ENCODE assay signal across 8 mouse cellular contexts in genomic region chr1:156674195-156675000, GRCm38 (mm10). TPM values are rescaled to one million over a fixed set of nuclear protein-coding genes. Genes with fewer than 3 reads are reported as not detected.
DNase-seq lines count a peak whose midpoint lies in the region; ATAC-seq and TF ChIP-seq lines count a peak whose summit lies in the region.

TSS of gene Tor3a (minus strand) at chr1:156674356.

- DNase-seq in adrenal gland, postnatal 36 days = peak; percentile 93 to 94
- DNase-seq in embryonic facial prominence, embryonic 14.5 days (ENCODE audit: low spot score) = peak; percentile 86
- DNase-seq in heart, embryonic 10.5 days (ENCODE audit: low spot score) = peak; percentile 84
- peak; percentile 76 for DNase-seq in liver, embryonic 11.5 days (ENCODE audit: low spot score)
- peak; percentile 66 to 82 for DNase-seq in spleen, postnatal 4 days (ENCODE audit: low spot score in 2 of 2)

- WGBS in embryonic facial prominence, embryonic 14.5 days = 8% methylated on average over 29 of the region's 37 CpGs
- WGBS in heart, embryonic 10.5 days = 8% methylated on average over 37 of the region's 37 CpGs
- WGBS in kidney, embryonic 14.5 days = 7% methylated on average over 37 of the region's 37 CpGs
- WGBS in liver, embryonic 11.5 days = 8% methylated on average over 37 of the region's 37 CpGs

- H3K27ac ChIP-seq in embryonic facial prominence, embryonic 14.5 days (replicated peaks; ENCODE audit: low read depth, low read length) = no peak within 1 kb of the TSS
- peak within 1 kb of the TSS; percentile 78 for H3K27ac ChIP-seq in heart, embryonic 10.5 days
- no peak within 1 kb of the TSS for H3K27ac ChIP-seq in kidney, embryonic 14.5 days (ENCODE audit: low read depth, low read length)
- H3K27ac ChIP-seq in liver, embryonic 11.5 days (ENCODE audit: low read depth, low read length) = no peak within 1 kb of the TSS

- no peaks in the 10 kb centered on the region for H3K79me2 ChIP-seq in C2C12 (ENCODE audit: control insufficient read depth, insufficient read depth)

- no peaks in the 10 kb centered on the region for H3K27me3 ChIP-seq in C2C12 (ENCODE audit: control insufficient read depth, insufficient read depth, insufficient read length)
- H3K27me3 ChIP-seq in embryonic facial prominence, embryonic 14.5 days (replicated peaks; ENCODE audit: control insufficient read depth, insufficient read depth, low read length) = 0 out of 2 replicates have a peak, but pooled peaks cover 4% of the 10 kb centered on the region
- H3K27me3 ChIP-seq in heart, embryonic 10.5 days (ENCODE audit: insufficient read depth, poor library complexity, severe bottlenecking) = 0 out of 2 replicates have a peak, but pooled peaks cover 7% of the 10 kb centered on the region
- H3K27me3 ChIP-seq in kidney, embryonic 14.5 days (ENCODE audit: control insufficient read depth, insufficient read depth, low read length) = no peaks in the 10 kb centered on the region
- no peaks in the 10 kb centered on the region for H3K27me3 ChIP-seq in liver, embryonic 11.5 days (replicated peaks; ENCODE audit: control insufficient read depth, insufficient read depth, low read length)

- no peaks in the 10 kb centered on the region for H3K9me3 ChIP-seq in embryonic facial prominence, embryonic 14.5 days (ENCODE audit: control insufficient read depth, low read length)
- no peaks in the 10 kb centered on the region for H3K9me3 ChIP-seq in heart, embryonic 10.5 days
- no peaks in the 10 kb centered on the region for H3K9me3 ChIP-seq in kidney, embryonic 14.5 days (ENCODE audit: control insufficient read depth, low read length)
- no peaks in the 10 kb centered on the region for H3K9me3 ChIP-seq in liver, embryonic 11.5 days (ENCODE audit: control insufficient read depth, low read length)

- peaks cover 2% of the 10 kb centered on the region for H3K79me3 ChIP-seq in C2C12 (ENCODE audit: low read depth)

- H3K4me3 ChIP-seq in C2C12 (ENCODE audit: insufficient read depth, poor library complexity, severe bottlenecking) = peak within 1 kb of the TSS; percentile 64
- peak within 1 kb of the TSS; percentile 64 for H3K4me3 ChIP-seq in embryonic facial prominence, embryonic 14.5 days (ENCODE audit: low read depth, low read length)
- H3K4me3 ChIP-seq in heart, embryonic 10.5 days = peak within 1 kb of the TSS; percentile 80
- peak within 1 kb of the TSS; percentile 60 for H3K4me3 ChIP-seq in kidney, embryonic 14.5 days (ENCODE audit: low read length)
- H3K4me3 ChIP-seq in liver, embryonic 11.5 days (ENCODE audit: low read depth, low read length) = peak within 1 kb of the TSS; percentile 66

- peaks cover 3% of the 10 kb centered on the region for H3K36me3 ChIP-seq in C2C12 (ENCODE audit: control insufficient read depth, insufficient read depth)
- H3K36me3 ChIP-seq in embryonic facial prominence, embryonic 14.5 days (ENCODE audit: control insufficient read depth, insufficient read depth, low read length) = no peaks in the 10 kb centered on the region
- H3K36me3 ChIP-seq in heart, embryonic 10.5 days = 0 out of 2 replicates have a peak, but pooled peaks cover under 1% of the 10 kb centered on the region
- H3K36me3 ChIP-seq in kidney, embryonic 14.5 days (ENCODE audit: control insufficient read depth, insufficient read depth, low read length) = peaks cover under 1% of the 10 kb centered on the region; the same call in 1 of the 2 replicates
- H3K36me3 ChIP-seq in liver, embryonic 11.5 days (ENCODE audit: control insufficient read depth, insufficient read depth, low read length) = no peaks in the 10 kb centered on the region

- peak; percentile 88 for ATAC-seq in embryonic facial prominence, embryonic 14.5 days (ENCODE audit: low read depth)
- ATAC-seq in kidney, embryonic 14.5 days (ENCODE audit: low FRiP score, low TSS enrichment) = peak; percentile 91
- peak; percentile 76 for ATAC-seq in liver, embryonic 11.5 days (replicated peaks; ENCODE audit: low FRiP score)
- ATAC-seq in monocyte, adult 5-6 weeks (replicated peaks; ENCODE audit: insufficient number of reproducible peaks, low FRiP score, low TSS enrichment, poor library complexity, severe bottlenecking) = peak; percentile 73

- no peak for TF ChIP-seq CTCF in C2C12 (IDR thresholded peaks at IDR 0.05; ENCODE audit: control insufficient read depth, insufficient read depth, insufficient read length)

- peak within 1 kb of the TSS; percentile 74 for H3K9ac ChIP-seq in embryonic facial prominence, embryonic 14.5 days (ENCODE audit: low read depth, low read length)
- H3K9ac ChIP-seq in kidney, embryonic 14.5 days (ENCODE audit: low read depth, low read length) = peak within 1 kb of the TSS; percentile 64
- H3K9ac ChIP-seq in liver, embryonic 11.5 days (ENCODE audit: low read depth, low read length) = peak within 1 kb of the TSS; percentile 57

- peak within 1 kb of the TSS; percentile 86 for H3ac ChIP-seq in C2C12 (ENCODE audit: control insufficient read depth, insufficient read length, low read depth)

- peaks cover 8% of the 10 kb centered on the region; the same call in 1 of the 2 replicates for H3K4me1 ChIP-seq in embryonic facial prominence, embryonic 14.5 days (ENCODE audit: control insufficient read depth, insufficient read depth, low read length)
- peaks cover 22% of the 10 kb centered on the region for H3K4me1 ChIP-seq in heart, embryonic 10.5 days
- H3K4me1 ChIP-seq in kidney, embryonic 14.5 days (ENCODE audit: control insufficient read depth, insufficient read depth, low read length) = peaks cover 9% of the 10 kb centered on the region
- H3K4me1 ChIP-seq in liver, embryonic 11.5 days (replicated peaks; ENCODE audit: control insufficient read depth, insufficient read depth, low read length) = no peaks in the 10 kb centered on the region; the same call in 1 of the 2 replicates

- H3K4me2 ChIP-seq in embryonic facial prominence, embryonic 14.5 days (ENCODE audit: low read depth, low read length) = peak within 1 kb of the TSS; percentile 99
- H3K4me2 ChIP-seq in kidney, embryonic 14.5 days (replicated peaks; ENCODE audit: low read depth, low read length) = peak within 1 kb of the TSS; percentile 98
- H3K4me2 ChIP-seq in liver, embryonic 11.5 days = peak within 1 kb of the TSS; percentile 100

TF ChIP-seq in C2C12, 6 proteins besides CTCF, POLR2A, EP300 and RAD21:
- TF ChIP-seq MYOD1 (IDR thresholded peaks at IDR 0.05; ENCODE audit: control insufficient read depth, insufficient read length, low read depth) (no peak), USF1 (IDR thresholded peaks at IDR 0.05; ENCODE audit: low read depth) (no peak), MAX (IDR thresholded peaks at IDR 0.05) (no peak), CEBPB (IDR thresholded peaks at IDR 0.05; ENCODE audit: low read depth) (no peak), MYOG (IDR thresholded peaks at IDR 0.05; ENCODE audit: control insufficient read depth, extremely low read depth, insufficient read length) (no peak), FOSL1 (IDR thresholded peaks at IDR 0.05; ENCODE audit: insufficient read depth, low read length, poor library complexity, severe bottlenecking) (no peak)

RNA-seq across cellular contexts. Expression of gene Tor3a, which starts in this region (rescaled TPM):
- 10.6 TPM for polyA plus RNA-seq in C2C12 (2012; fragmentation: generic; extraction: Trizol)
- total RNA-seq in adrenal gland, postnatal 36 days (2021) = 10 to 100 TPM; 17.9 to 20.5 TPM
- 9.5 and 10.0 TPM in 2 replicates for polyA plus RNA-seq in embryonic facial prominence, embryonic 14.5 days (2014; fragmentation: Nextera tagmentation; extraction: Ambion mirVana)
- polyA plus RNA-seq in heart, embryonic 10.5 days (2016; fragmentation: Nextera tagmentation; extraction: Ambion mirVana) = 4.3 and 4.4 TPM in 2 replicates
- 15.5 and 21.1 TPM in 2 replicates for polyA plus RNA-seq in kidney, embryonic 14.5 days (2014; fragmentation: Nextera tagmentation; extraction: Ambion mirVana)
- polyA plus RNA-seq in liver, embryonic 11.5 days (2014; fragmentation: Nextera tagmentation; extraction: Ambion mirVana) = 4.0 and 4.3 TPM in 2 replicates
- 10.6 to 22.7 TPM (median 17.1 TPM) in 3 replicates for total RNA-seq in monocyte, adult 5-6 weeks (2017)
